Mouse (Mus musculus) ES-E14 (cell line): ENCODE data around the gene Zfp780b. TPM values are rescaled to one million over a fixed set of nuclear protein-coding genes. Genes with fewer than 3 reads are reported as not detected.

Experiments used
- DNase-seq: peaks from one replicate; pipeline ENCODE4 v3.0.0-alpha.2; 2013; ENCODE audit warnings: low read depth, low spot score
- H3K27ac ChIP-seq: 2 replicates; pipeline ENCODE4 v1.5.1; 2012; ENCODE audit warnings: low read depth, mild to moderate bottlenecking, low read length, moderate library complexity, mixed read lengths; ENCODE audit not compliant: poor library complexity, insufficient read depth, severe bottlenecking
- H3K36me3 ChIP-seq: 2 replicates; pipeline ENCODE4 v1.6.1; 2012; ENCODE audit warnings: mild to moderate bottlenecking, low read length, moderate library complexity, mixed read lengths; ENCODE audit not compliant: control insufficient read depth, poor library complexity, insufficient read depth, severe bottlenecking
- H3K4me1 ChIP-seq, 2 experiments: fragments of 150-350 bp in 1 of 2; sonication (generic) in 1 of 2; 2 replicates each; pipeline ENCODE4 v1.6.1; 2012; ENCODE audit warnings: low read length in 2 of 2, mild to moderate bottlenecking in 1 of 2, mixed read lengths in 1 of 2; ENCODE audit not compliant: control insufficient read depth in 2 of 2, insufficient read depth in 2 of 2, poor library complexity in 1 of 2
- H3K4me3 ChIP-seq, 2 experiments: fragments of 150-350 bp in 1 of 2; sonication (generic) in 1 of 2; 2 replicates each; pipeline ENCODE4 v1.5.1; 2012; ENCODE audit warnings: low read length in 2 of 2, low read depth in 1 of 2, mild to moderate bottlenecking in 1 of 2, mixed read lengths in 1 of 2; ENCODE audit not compliant: insufficient read depth in 1 of 2, poor library complexity in 1 of 2, severe bottlenecking in 1 of 2
- H3K9ac ChIP-seq: 2 replicates; pipeline ENCODE4 v1.6.1; 2012; ENCODE audit warnings: low read depth, mild to moderate bottlenecking, low read length, mixed read lengths; ENCODE audit not compliant: poor library complexity, insufficient read depth, severe bottlenecking
- H3K9me3 ChIP-seq: fragments of 150-350 bp; sonication (generic); 2 replicates; pipeline ENCODE4 v1.6.1; 2012; ENCODE audit warnings: low read depth, mild to moderate bottlenecking, low read length; ENCODE audit not compliant: control insufficient read depth, insufficient read depth
- CHD2 ChIP-seq: IDR thresholded peaks from 2 replicates; pipeline ENCODE4 v1.6.1; 2014; ENCODE audit warnings: mild to moderate bottlenecking, low read depth, low read length, inconsistent platforms
- HCFC1 ChIP-seq: IDR thresholded peaks from 2 replicates; pipeline ENCODE4 v1.6.1; 2012; ENCODE audit warnings: low read length, inconsistent platforms, borderline replicate concordance; ENCODE audit not compliant: insufficient read depth
- MAFK ChIP-seq: IDR thresholded peaks from 2 replicates; pipeline ENCODE4 v1.6.1; 2014; ENCODE audit warnings: mild to moderate bottlenecking, low read depth, low read length, inconsistent platforms; ENCODE audit not compliant: insufficient read depth
- ZC3H11A ChIP-seq: IDR thresholded peaks from 2 replicates; pipeline ENCODE4 v1.6.1; 2012; ENCODE audit warnings: low read depth, mild to moderate bottlenecking, inconsistent platforms, low read length, borderline replicate concordance
- ZNF384 ChIP-seq: IDR thresholded peaks from 2 replicates; pipeline ENCODE4 v1.6.1; 2012; ENCODE audit warnings: low read depth, low read length, inconsistent platforms
- in situ Hi-C, 2 experiments: fragments of 600-800 bp; cut with MboI; formaldehyde crosslinking; loops; one replicate each; pipeline ENCODE4 v1.15.1; 2025; ENCODE audit warnings: low sequenced_read_pairs in 2 of 2, inconsistent platforms in 1 of 2; ENCODE audit not compliant: unreplicated experiment in 2 of 2
- total RNA-seq: library from RNA; depleted of rRNA; stranded (reverse); fragments of 300-350 nt; gene quantifications from 2 replicates; pipeline ENCODE4 v1.2.3, GENCODE M21; 2012; rRNA removed

Gene Zfp780b
- 12.4 and 15.2 TPM in 2 replicates for total RNA-seq

- Histone ChIP-seq H3K27ac (peak within 1 kb of the TSS; percentile 59; the same call in 1 of the 2 replicates), H3K4me3 (peak within 1 kb of the TSS; percentile 91 to 98), H3K9ac (peak within 1 kb of the TSS; percentile 94), H3K9me3 (no peaks in the 10 kb centered on the region), H3K36me3 (peaks cover 5% of the 10 kb centered on the region), H3K4me1 (peaks cover 0 to 6% of the 10 kb centered on the region in 2 experiments; a peak in 1 of 4 replicates)
- peak; percentile 84 for DNase-seq
- TF ChIP-seq ZNF384 (no peak), CHD2 (no peak), ZC3H11A (no peak), MAFK (no peak), HCFC1 (peak; percentile 94)
- in situ Hi-C loops: no loop called here
Observed at GRCm38 (mm10) chr7:27978683-27979528, at the start of gene Zfp780b. Zfp780b (minus strand) TSS chr7:27979171.

- Histone ChIP-seq H3K9me3 (no peaks in the 10 kb centered on the region), H3K27ac (no peak overlapping the region)
Observed at GRCm38 (mm10) chr7:28014445-28014810, 35.5 kb upstream of the Zfp780b start.

GRCm38 (mm10) chr7:28013549-28014444, 34.8 kb upstream of the Zfp780b start, which contains the start of gene Zfp850:
Zfp850 (minus strand) TSS chr7:28014115.
- in situ Hi-C loops: no loop called here
- TF ChIP-seq CHD2 (no peak), ZC3H11A (no peak), MAFK (no peak), ZNF384 (no peak), HCFC1 (no peak; the same call in 1 of the 2 replicates)
- Histone ChIP-seq H3K4me3 (peak within 1 kb of the TSS; percentile 83 to 88), H3K36me3 (peaks cover 4% of the 10 kb centered on the region; the same call in 1 of the 2 replicates), H3K27ac (peak within 1 kb of the TSS; percentile 38; the same call in 1 of the 2 replicates), H3K4me1 (peaks cover 1 to 2% of the 10 kb centered on the region in 2 experiments; a peak in 2 of 4 replicates), H3K9me3 (no peaks in the 10 kb centered on the region), H3K9ac (peak within 1 kb of the TSS; percentile 90)
- DNase-seq: peak; percentile 63

More at GRCm38 (mm10) chr7:28014445-28014810, 35.5 kb upstream of the Zfp780b start:
- no peak for DNase-seq
- H3K4me1 ChIP-seq: peaks cover 1 to 2% of the 10 kb centered on the region in 2 experiments; a peak in 2 of 4 replicates
- peak overlapping the region; percentile 83 to 88 for H3K4me3 ChIP-seq
- peak overlapping the region; percentile 90 for H3K9ac ChIP-seq
- H3K36me3 ChIP-seq: peaks cover 2% of the 10 kb centered on the region; the same call in 1 of the 2 replicates
- no peak for TF ChIP-seq CHD2
- TF ChIP-seq ZC3H11A: no peak
- no peak for TF ChIP-seq MAFK
- TF ChIP-seq ZNF384: no peak
- no peak for TF ChIP-seq HCFC1
- in situ Hi-C loops: no loop called here

- in situ Hi-C loops: no loop called here
- H3K36me3 ChIP-seq: peaks cover 17% of the 10 kb centered on the region
Observed at GRCm38 (mm10) chr7:28010271-28010670, 31.3 kb upstream of the Zfp780b start.

More at GRCm38 (mm10) chr7:28010271-28010670, 31.3 kb upstream of the Zfp780b start:
- H3K9ac ChIP-seq: no peak overlapping the region
- TF ChIP-seq ZC3H11A: no peak
- TF ChIP-seq MAFK: no peak
- no peak for TF ChIP-seq HCFC1
- TF ChIP-seq ZNF384: no peak
- H3K4me3 ChIP-seq: no peak overlapping the region
- H3K27ac ChIP-seq: no peak overlapping the region
- no peaks in the 10 kb centered on the region for H3K9me3 ChIP-seq
- H3K4me1 ChIP-seq: peaks cover 1 to 2% of the 10 kb centered on the region in 2 experiments; a peak in 2 of 4 replicates
- no peak for DNase-seq
